Mouse (Mus musculus): Measurements from ENCODE around the gene Zgpat.

Zgpat gene

GRCm38 (mm10) chr2:181364860-181365596 is at the start of gene Zgpat, which contains the start of gene Arfrp1:
Gene Zgpat, plus strand, starts transcription at chr2:181364928.
Gene Arfrp1, minus strand, starts transcription at chr2:181365404.
- DNase-seq (ENCODE audit: low read depth, low spot score) = peak; percentile 81

DNA sequence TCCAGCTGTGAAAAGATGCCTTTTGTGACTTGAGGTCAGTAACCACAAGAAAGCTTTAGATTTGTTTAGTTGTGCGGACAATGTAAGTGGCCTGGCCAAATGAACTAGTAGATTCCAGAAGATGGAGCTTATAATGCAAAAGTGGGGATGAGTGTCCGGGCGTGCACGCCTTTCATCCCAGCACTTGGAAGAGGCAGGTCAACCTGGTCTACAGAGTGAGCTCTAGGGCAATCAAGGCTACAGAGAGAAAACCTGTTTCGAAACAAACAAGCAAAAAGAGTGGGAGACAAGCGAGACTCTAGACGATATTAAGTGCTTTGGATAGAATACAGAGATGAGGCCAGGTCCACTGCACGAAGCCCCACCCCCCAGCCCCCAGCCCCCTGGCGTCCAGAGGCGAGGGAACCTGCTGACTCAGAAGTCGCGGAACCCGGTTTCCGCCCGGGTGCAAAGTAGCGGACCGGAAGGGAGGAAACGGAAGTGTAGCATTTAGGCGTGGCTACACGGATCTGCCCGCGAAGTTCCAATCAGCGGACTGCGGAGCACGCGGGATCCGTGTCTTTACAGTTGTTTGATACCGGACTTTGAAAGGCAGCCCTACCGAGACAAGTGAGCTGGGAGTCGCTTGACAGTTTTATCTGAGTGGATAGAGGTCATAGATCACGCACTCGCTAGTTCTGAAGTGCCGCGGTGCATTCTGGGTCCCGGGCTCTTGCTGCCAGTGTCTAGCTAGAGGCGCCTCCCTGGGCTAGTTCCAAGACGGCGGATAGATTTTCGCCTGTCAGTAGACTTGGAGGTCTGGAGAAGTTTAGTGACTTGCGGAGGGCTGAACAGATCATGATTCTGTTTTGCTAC is 45.3 kb upstream of the Zgpat start, which contains the start of gene Rtel1:
Gene Rtel1 (plus strand): TSS at position 492 of the 855 bp plus-strand sequence.
- peak; percentile 90 for DNase-seq (ENCODE audit: low read depth, low spot score)

- DNase-seq (ENCODE audit: low read depth, low spot score) = no peak
These were observed 44.6 kb upstream of the Zgpat start for GRCm38 (mm10) chr2:181320103-181320499.

DNA sequence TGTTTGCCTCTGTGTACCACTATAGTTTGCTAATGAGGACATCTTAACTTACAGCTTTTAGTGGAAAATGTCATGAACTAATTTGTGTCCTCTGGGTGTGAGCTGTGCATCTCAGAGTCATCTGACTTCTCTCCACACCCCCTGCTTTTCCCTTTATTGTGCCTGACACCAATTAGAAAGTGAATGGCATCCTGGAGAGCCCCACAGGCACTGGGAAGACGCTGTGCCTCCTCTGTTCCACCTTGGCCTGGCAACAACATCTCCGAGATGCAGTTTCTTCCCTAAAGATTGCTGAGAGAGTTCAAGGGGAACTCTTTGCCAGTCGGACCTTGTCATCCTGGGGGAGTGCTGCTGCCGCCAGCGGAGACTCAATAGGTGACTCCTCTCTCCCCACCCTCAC is 42.6 kb upstream of the Zgpat start:
- DNase-seq (ENCODE audit: low read depth, low spot score) = no peak

DNA sequence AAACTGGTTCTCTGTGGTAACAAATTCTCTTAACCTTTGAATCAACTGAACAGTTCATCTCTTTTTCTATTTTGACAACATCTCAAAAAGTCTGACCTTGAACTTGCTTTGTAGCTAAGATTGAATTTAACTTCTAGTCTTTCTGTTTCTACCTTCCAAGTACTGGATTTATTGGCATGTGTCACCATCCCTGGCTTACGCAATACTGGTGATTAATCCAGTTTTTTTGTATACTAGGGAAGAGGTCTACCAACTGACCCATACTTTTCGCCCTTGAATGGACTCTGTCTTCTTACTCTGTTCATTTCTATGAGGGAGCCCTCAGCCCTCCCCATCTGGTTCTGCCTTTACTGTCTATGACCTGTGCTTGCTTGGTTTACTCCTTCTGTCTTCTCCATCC is 38.6 kb upstream of the Zgpat start:
- no peak for DNase-seq (ENCODE audit: low read depth, low spot score)

GRCm38 (mm10) chr2:181332542-181332941 is 32.2 kb upstream of the Zgpat start:
- no peak for DNase-seq (ENCODE audit: low read depth, low spot score)

GRCm38 (mm10) chr2:181334023-181334422 is 30.7 kb upstream of the Zgpat start:
- peak; percentile 61 for DNase-seq (ENCODE audit: low read depth, low spot score)

- DNase-seq (ENCODE audit: low read depth, low spot score) = no peak
These were observed 24.3 kb upstream of the Zgpat start for GRCm38 (mm10) chr2:181340426-181340825.

- no peak for DNase-seq (ENCODE audit: low read depth, low spot score)
These were observed 22.0 kb upstream of the Zgpat start for GRCm38 (mm10) chr2:181342766-181343165.

GRCm38 (mm10) chr2:181356780-181357179 is 7.9 kb upstream of the Zgpat start:
- DNase-seq (ENCODE audit: low read depth, low spot score) = no peak

DNA sequence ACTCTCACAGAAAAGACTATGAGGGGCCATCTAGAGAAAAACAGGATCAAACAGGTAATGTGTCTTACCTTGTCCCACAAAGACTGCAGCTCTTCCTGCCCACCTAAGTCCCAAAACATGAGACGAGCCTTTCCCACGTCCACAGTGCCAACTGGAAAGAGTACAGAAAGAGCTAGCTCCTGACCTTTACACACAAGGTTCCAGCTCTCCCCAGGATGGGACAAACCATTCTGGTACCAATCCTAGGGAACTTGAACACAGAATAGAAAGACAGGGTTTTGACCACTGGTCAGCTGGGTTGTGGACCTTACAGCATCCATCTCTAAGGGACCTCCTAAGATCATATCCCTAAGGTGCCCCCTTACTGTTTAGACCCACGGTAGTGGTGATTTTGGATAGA is 782 bp upstream of the Zgpat start:
- no peak for DNase-seq (ENCODE audit: low read depth, low spot score)

DNA sequence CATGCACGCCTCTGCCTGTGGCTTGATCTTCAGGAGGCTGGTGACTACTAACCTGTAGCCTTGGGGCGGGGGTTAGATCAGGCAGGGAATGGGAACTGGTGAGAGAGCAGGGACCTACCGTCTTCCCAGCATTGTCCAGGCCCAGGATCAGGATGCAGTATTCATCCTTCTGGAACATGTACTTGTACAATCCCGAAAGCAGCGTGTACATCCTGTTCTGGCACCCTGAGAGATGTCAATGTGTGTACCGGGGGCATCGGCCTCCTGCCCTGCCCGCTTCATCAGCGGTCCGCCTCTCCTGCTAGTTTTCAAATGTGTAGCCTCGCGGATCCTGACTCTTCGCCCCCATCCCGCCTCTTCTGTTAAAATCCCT is 255 bp upstream of the Zgpat start:
- DNase-seq (ENCODE audit: low read depth, low spot score) = no peak

- no peak for DNase-seq (ENCODE audit: low read depth, low spot score)
These were observed 937 bp downstream of the Zgpat start for GRCm38 (mm10) chr2:181365655-181366075.

DNA sequence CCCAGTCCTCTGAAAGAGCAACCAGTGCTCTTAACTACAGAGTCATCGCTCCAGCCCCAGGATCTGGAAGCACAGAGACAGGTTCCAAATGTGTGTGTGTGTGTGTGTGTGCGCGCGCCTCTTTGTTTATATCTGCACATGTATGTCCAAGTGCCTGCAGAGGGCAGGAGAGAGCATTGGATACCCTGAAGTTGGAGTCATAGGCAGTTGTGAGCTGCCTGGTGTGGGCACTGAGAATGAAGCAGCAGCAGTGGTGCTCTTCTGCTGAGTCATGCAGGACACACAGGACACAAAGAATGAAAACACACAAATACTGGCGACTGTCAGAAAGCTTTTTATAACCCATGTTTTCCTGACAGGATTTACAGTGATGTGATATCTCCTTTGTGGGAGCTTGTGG is 5.3 kb downstream of the Zgpat start:
- DNase-seq (ENCODE audit: low read depth, low spot score) = no peak

GRCm38 (mm10) chr2:181375787-181376186 is 11.1 kb downstream of the Zgpat start:
- DNase-seq (ENCODE audit: low read depth, low spot score) = peak; percentile 24

- DNase-seq (ENCODE audit: low read depth, low spot score) = no peak
These were observed 12.5 kb downstream of the Zgpat start for GRCm38 (mm10) chr2:181377230-181377629.

DNA sequence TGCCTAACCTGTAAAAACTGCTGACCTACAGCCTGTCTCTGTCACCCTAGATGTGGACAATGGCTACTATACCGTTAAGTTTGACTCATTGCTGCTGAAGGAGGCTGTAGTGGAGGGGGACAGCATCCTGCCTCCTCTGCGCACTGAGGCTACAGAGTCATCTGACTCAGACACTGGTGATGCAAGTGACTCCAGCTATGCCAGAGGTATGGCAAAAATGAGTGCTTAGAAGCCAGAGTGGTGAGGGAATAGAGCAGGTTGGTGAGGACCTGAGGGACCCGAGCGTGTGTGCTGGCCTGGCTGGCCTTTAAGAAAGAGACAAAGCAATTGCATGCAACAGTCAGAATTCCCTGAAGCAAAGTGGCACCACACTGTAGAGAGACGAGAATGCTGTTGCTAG is 14.0 kb downstream of the Zgpat start:
- no peak for DNase-seq (ENCODE audit: low read depth, low spot score)

DNA sequence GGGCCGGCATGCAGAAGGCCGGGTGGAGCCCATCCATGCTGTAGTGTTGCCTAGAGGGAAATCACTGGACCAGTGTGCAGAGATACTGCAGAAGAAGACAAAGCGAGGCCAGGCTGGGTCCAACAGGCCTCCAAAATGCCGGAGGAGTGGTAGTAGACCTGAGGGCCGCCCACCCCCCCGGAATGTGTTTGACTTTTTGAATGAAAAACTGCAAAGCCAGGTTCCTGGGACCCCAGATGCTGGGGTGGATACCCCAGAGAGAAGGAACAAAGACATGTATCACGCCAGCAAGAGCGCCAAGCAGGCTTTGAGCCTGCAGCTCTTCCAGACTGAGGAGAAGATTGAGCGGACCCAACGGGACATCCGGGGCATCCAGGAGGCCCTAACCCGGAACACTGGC is 15.1 kb downstream of the Zgpat start, which contains the start of gene Lime1:
Gene Lime1 (plus strand): TSS at position 301 of the 400 bp plus-strand sequence.
- DNase-seq (ENCODE audit: low read depth, low spot score) = no peak

DNA sequence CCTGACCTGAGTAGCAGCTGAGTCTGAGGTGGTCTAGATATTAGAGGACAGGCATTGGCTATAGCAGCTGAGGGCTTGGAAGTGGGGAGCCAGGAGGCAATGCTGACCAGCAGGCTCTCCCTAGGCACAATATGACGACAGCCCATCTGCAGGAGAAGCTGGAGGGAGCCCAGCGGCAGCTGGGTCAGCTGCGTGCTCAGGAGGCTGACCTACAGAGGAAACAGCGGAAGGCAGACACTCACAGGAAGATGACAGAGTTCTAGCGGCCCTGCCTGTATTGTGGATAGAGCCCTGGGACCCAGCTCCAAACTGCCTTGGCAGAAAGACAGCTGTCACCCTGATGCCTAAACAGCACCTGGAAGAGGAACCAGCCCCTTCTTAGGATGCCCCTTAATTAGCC is 15.5 kb downstream of the Zgpat start:
- no peak for DNase-seq (ENCODE audit: low read depth, low spot score)

- DNase-seq (ENCODE audit: low read depth, low spot score) = no peak
These were observed 16.4 kb downstream of the Zgpat start for GRCm38 (mm10) chr2:181381107-181381506.

DNA sequence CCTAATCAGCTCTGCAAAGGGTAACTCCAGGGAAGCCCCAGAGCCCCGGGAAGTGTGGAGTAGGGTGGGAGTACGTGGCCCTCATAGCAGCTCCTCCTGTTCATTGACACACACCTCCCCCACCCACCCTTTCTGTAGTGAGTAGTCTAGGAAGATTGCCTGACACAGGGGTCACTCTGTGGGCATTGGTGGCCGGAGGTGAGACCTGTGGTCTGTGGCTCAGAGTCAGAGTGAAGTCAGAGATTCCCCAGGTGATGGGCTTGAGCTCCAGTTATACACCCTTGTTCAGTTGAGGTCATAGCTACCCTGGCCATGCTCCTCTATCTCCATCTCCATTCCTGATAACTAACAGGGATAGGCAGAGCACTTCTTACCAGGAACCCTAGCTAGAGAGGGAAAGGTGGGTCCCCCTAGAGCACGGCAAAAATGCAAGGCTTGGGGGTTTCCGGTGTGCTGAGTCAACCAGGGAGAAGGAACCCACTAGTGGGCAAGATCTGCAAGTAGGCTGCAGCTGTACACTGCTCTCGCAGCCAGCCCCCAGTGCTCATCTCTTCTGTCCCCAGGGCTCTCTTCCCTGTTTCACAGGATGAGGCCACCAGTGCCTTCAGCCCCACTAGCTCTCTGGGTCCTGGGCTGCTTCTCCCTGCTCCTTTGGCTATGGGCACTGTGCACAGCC is 17.0 kb downstream of the Zgpat start:
- DNase-seq (ENCODE audit: low read depth, low spot score) = no peak

DNA sequence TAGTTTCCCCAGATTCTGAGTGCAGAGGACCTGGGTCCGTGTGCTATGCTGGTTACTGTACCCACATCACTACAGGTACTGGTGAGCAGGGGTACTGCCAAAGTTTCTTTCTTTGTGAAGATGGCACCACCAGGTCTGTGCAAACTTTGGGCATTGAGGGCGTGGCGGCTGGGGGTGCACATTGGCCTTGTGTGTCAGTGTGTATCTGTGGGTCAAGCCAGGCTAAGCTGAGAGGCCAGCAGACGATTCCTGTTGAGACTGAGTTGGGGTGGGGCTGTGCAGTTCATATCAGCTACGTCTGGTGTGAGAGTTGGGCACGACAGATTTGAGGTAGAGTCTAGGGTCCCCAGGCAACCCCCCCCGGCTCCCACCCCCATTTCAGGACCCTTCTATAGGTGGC is 19.7 kb downstream of the Zgpat start:
- no peak for DNase-seq (ENCODE audit: low read depth, low spot score)
